Mouse (Mus musculus) layer of hippocampus, postnatal 14 days (tissue): ENCODE results near the gene Kcnc3. TPM values are rescaled to one million over a fixed set of nuclear protein-coding genes. Genes with fewer than 3 reads are reported as not detected.
A peak's percentile ranks its signal among the peaks of the same experiment; 100 is the strongest.

Experiments
- DNase-seq, 2 experiments: peaks; one replicate each; pipeline ENCODE4 v3.0.0; 2021 to 2022; ENCODE audit warnings: low spot score in 2 of 2, mixed read lengths in 1 of 2
- long read RNA-seq, 2 experiments: library from polyadenylated mRNA; stranded (forward); transcript quantifications; one replicate each; pipeline ENCODE4 v2.0.0; 2021
- total RNA-seq, 2 experiments: library from RNA; stranded (reverse); gene quantifications; 2 replicates each; pipeline ENCODE4 v1.2.3; 2021

Gene Kcnc3
- 100 to 1,000 TPM; 146 to 149 TPM for total RNA-seq
- long read RNA-seq, experiment 1, full-length matches to known transcripts: 7 of 25 reads
- long read RNA-seq, experiment 1, partial matches to known transcripts: 1 of 25 reads
- long read RNA-seq, experiment 1, other reads (novel, unspliced or antisense): 17 of 25 reads
- long read RNA-seq, experiment 2, partial matches to known transcripts: 2 of 34 reads
- long read RNA-seq, experiment 2, other reads (novel, unspliced or antisense): 29 of 34 reads

- peak; percentile 87 to 96 for DNase-seq
Measured at GRCm38 (mm10) chr7:44590402-44591347, at the start of gene Kcnc3. Gene Kcnc3, plus strand, starts transcription at chr7:44590664.

- no peak for DNase-seq
Measured at GRCm38 (mm10) chr7:44542555-44542954, 47.9 kb upstream of the Kcnc3 start.

GRCm38 (mm10) chr7:44543071-44543470 lies 47.4 kb upstream of the Kcnc3 start:
- no peak for DNase-seq

GRCm38 (mm10) chr7:44546274-44546673 lies 44.2 kb upstream of the Kcnc3 start:
- no peak for DNase-seq

- no peak for DNase-seq
Measured at GRCm38 (mm10) chr7:44547041-44547440, 43.4 kb upstream of the Kcnc3 start.

GRCm38 (mm10) chr7:44547725-44548124 lies 42.7 kb upstream of the Kcnc3 start:
- no peak for DNase-seq

GRCm38 (mm10) chr7:44548497-44549087 lies 41.9 kb upstream of the Kcnc3 start, which contains the start of gene Pold1:
Gene Pold1, minus strand, starts transcription at chr7:44548849.
- peak; percentile 98 to 100 for DNase-seq

- no peak for DNase-seq
Measured at GRCm38 (mm10) chr7:44549621-44550408, 40.6 kb upstream of the Kcnc3 start.

GRCm38 (mm10) chr7:44550409-44550678 lies 40.1 kb upstream of the Kcnc3 start:
- DNase-seq: no peak

GRCm38 (mm10) chr7:44551301-44551700 lies 39.2 kb upstream of the Kcnc3 start:
- no peak for DNase-seq

- DNase-seq: no peak
Measured at GRCm38 (mm10) chr7:44551731-44552130, 38.7 kb upstream of the Kcnc3 start.

GRCm38 (mm10) chr7:44552141-44552908 lies 38.1 kb upstream of the Kcnc3 start:
- no peak for DNase-seq

- peak in 1 of 2 experiments; percentile 74 for DNase-seq
Measured at GRCm38 (mm10) chr7:44553196-44553764, 37.2 kb upstream of the Kcnc3 start.

GRCm38 (mm10) chr7:44553826-44554225 lies 36.6 kb upstream of the Kcnc3 start, which contains the start of gene Nr1h2:
Gene Nr1h2, minus strand, starts transcription at chr7:44553951.
- DNase-seq: peak; percentile 92 to 96

GRCm38 (mm10) chr7:44557629-44558028 lies 32.8 kb upstream of the Kcnc3 start:
- DNase-seq: no peak

- peak; percentile 75 to 86 for DNase-seq
Measured at GRCm38 (mm10) chr7:44560435-44561400, 29.7 kb upstream of the Kcnc3 start.

GRCm38 (mm10) chr7:44563284-44563683 lies 27.2 kb upstream of the Kcnc3 start:
- DNase-seq: no peak

GRCm38 (mm10) chr7:44564486-44564885 lies 26.0 kb upstream of the Kcnc3 start:
- no peak for DNase-seq

- DNase-seq: no peak
Measured at GRCm38 (mm10) chr7:44565414-44565813, 25.1 kb upstream of the Kcnc3 start.
